Mouse (Mus musculus) CD4-positive naive resting alpha-beta T cell, adult 57 days (primary cell): ENCODE data around the gene Gpm6b. TPM values are rescaled to one million over a fixed set of nuclear protein-coding genes. Genes with fewer than 3 reads are reported as not detected.

Experiments used
- total RNA-seq: library from RNA; stranded (reverse); gene quantifications from one replicate; pipeline ENCODE4 v1.2.4, GENCODE M21; 2023

Gene Gpm6b
- total RNA-seq: 0.80 TPM

DNA sequence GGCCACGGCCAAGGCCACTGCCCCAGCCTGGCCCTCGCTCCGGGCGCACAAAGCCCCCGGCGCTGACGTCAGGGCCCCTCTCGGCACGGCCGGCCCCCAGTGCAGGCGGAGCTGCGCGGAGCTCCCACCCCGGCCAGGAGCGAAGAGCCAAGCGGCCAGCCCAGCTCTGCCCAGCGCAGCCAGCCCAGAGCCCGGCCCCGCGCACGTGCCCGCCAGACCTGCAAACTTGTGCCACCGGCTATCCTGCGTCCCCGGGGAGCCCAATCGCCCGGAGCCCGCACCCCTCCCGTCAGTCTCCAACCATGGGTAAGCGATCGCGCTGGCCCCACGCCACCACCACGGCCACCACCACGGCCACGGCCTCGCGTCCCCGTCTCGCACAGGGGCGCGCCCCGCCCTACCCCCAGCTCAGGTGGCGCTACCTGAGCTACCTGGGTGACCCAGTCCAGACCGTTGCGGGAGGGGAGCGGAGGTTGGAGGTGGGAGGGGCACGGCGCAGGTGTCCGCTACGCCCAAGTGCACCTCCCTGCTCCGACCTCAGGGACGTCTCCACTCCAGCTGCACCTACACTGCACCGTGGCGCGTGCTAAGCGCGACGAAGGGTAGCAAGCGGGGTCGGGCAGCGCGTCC, at the start of gene Gpm6b:
Gpm6b (plus strand) TSS at position 81 of the 630 bp plus-strand sequence.

Other genes starting within 250 kb of the Gpm6b start
- 2.5 TPM for gene Gemin8, start 68.5 kb upstream of the Gpm6b start, total RNA-seq
- gene Trappc2, start 201.7 kb downstream of the Gpm6b start, total RNA-seq: 6.7 TPM
- gene Ofd1, start 201.8 kb downstream of the Gpm6b start, total RNA-seq: 13.6 TPM
- gene Rab9, start 241.0 kb downstream of the Gpm6b start, total RNA-seq: 19.1 TPM